Mouse (Mus musculus) lung, adult 2 months (tissue): ENCODE measurements at regions not wholly inside any gene's neighbourhood (a gene's known extent, or its start where the extent isn't known, plus 50 kb on each side); places are given as distances from the start of the nearest gene placed in this dataset.
"Not testable (repeated sequence)": the region's sequence is repeated elsewhere in the genome, so short reads cannot be mapped to it uniquely, and the experiment has no call there.

Source experiments
- CTCF ChIP-seq: fragments of 200-500 bp; IDR thresholded peaks from 2 replicates; pipeline ENCODE4 v1.5.1; 2011; ENCODE audit warnings: mild to moderate bottlenecking, low read length, control low read depth; ENCODE audit not compliant: insufficient read depth
- POLR2A ChIP-seq: fragments of 200-500 bp; IDR thresholded peaks from 2 replicates; pipeline ENCODE4 v1.6.1; 2011; ENCODE audit warnings: low read depth, mild to moderate bottlenecking, control low read depth, low read length, borderline replicate concordance; ENCODE audit errors: extremely low read depth

DNA sequence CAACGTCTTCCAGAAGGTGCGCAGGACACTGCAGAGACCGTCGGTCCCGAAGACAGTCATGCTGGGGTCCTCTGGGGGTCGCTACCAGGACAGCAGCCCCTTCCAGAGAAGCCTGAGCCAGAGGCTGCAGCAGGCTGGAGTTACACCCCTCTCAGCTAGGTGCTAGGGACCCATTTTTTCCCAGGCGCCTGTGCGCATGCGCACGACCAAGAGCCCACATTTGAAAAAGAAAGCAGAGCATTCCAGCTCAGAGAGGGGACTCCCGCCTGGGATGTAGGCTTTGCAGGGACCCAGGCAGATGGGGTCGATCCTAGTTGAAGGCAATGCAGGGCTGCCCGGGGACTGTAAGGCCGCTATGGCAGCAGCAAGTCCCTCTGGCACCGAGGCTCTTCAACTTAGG is 65.6 kb upstream of the Atg7 start:
- not testable (repeated sequence) for TF ChIP-seq CTCF, POLR2A
